In the genomic region with DNA sequence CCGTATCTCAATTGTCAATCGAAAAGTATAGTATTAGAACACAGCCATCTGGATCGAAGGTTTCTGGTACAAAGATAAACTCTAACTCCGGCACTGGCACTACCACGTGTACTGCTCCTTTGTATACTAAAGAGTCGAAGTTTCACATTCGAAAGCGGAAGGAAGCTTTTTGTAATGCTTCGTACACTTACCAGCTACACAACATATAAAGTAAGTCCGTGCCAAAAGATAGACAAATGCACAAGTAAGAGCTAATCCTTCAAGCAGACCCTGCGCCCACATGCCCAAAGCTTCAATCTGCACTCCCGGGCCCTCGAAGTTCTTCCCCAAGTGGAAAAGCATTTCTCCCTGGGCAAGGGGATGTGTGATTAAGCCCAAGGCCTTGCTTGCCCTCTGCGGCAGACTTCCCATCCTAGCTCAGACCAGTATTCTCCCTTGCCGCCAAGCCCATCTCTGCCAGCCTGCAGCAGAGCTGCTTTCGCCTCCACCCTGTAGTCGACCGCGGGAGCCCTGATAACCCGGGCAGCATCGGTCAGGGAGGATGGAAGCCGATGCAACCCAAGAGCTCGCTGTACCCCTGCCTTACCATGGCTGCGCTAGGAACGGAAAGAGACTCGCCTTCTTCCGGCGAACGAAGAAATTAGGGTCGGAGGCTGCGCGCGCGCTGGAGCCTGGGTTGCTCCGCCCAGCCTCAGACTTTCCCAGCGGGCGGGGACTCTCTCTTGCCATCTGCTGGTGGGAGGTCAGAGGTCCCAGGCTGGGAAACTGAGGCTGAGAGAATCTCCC, we compare ENCODE assay signal across 8 mouse cellular contexts. TPM values are rescaled to one million over a fixed set of nuclear protein-coding genes. Genes with fewer than 3 reads are reported as not detected.
DNase-seq lines count a peak whose midpoint lies in the region; ATAC-seq and TF ChIP-seq lines count a peak whose summit lies in the region.

Gene Rps4x (minus strand): TSS at position 683 of the 786 bp plus-strand sequence.

- peaks cover 6% of the 10 kb centered on the region; the same call in 1 of the 2 replicates for H3K27me3 ChIP-seq in G1E (ENCODE audit: insufficient read depth, low read length)
- H3K27me3 ChIP-seq in forebrain, embryonic 16.5 days (replicated peaks; ENCODE audit: control insufficient read depth, insufficient read depth, low read length), result no peaks in the 10 kb centered on the region
- no peaks in the 10 kb centered on the region for H3K27me3 ChIP-seq in neural tube, embryonic 14.5 days (ENCODE audit: control insufficient read depth, insufficient read depth, low read length)
- H3K27me3 ChIP-seq in testis, adult 2 months (ENCODE audit: control insufficient read depth, insufficient read depth, low read length), result no peaks in the 10 kb centered on the region

- peak; percentile 35; the same call in 1 of the 2 replicates for TF ChIP-seq POLR2A in testis, adult 2 months (IDR thresholded peaks at IDR 0.05; ENCODE audit: control insufficient read depth, low read depth, low read length)

- peak within 1 kb of the TSS; percentile 74 for H3K4me2 ChIP-seq in forebrain, embryonic 16.5 days (ENCODE audit: low read length)
- peak within 1 kb of the TSS; percentile 63 for H3K4me2 ChIP-seq in neural tube, embryonic 14.5 days (ENCODE audit: low read depth, low read length)

- ATAC-seq in G1E (ENCODE audit: extremely low read depth, insufficient number of reproducible peaks, low FRiP score, poor library complexity, severe bottlenecking), result peak; percentile 81
- peak; percentile 96 for ATAC-seq in forebrain, embryonic 16.5 days
- peak; percentile 95 for ATAC-seq in neural tube, embryonic 14.5 days (ENCODE audit: low read depth)

- H3K27ac ChIP-seq in forebrain, embryonic 16.5 days (ENCODE audit: low read length), result peak within 1 kb of the TSS; percentile 84
- peak within 1 kb of the TSS; percentile 77 for H3K27ac ChIP-seq in neural tube, embryonic 14.5 days (ENCODE audit: low read depth, low read length)
- H3K27ac ChIP-seq in testis, adult 2 months (ENCODE audit: control insufficient read depth, insufficient read depth, low read depth, low read length), result 0 out of 2 replicates have a peak within 1 kb of the TSS, but pooled peaks have one; percentile 7

- peak; percentile 23 for DNase-seq in G1E (ENCODE audit: low spot score)
- peak; percentile 73 to 74 for DNase-seq in cerebellum, adult 18-20 months
- DNase-seq in heart, postnatal 25 days (ENCODE audit: low spot score), result peak; percentile 59
- DNase-seq in layer of hippocampus, adult 18-20 months (ENCODE audit: low spot score in 2 of 2), result peak; percentile 71 to 81
- DNase-seq in lung, adult 18-20 months, result peak; percentile 80 to 82

- peaks cover 38% of the 10 kb centered on the region for H3K36me3 ChIP-seq in G1E (replicated peaks)
- no peaks in the 10 kb centered on the region for H3K36me3 ChIP-seq in forebrain, embryonic 16.5 days (ENCODE audit: control insufficient read depth, insufficient read depth)
- H3K36me3 ChIP-seq in neural tube, embryonic 14.5 days (ENCODE audit: control insufficient read depth, insufficient read depth, low read length), result no peaks in the 10 kb centered on the region
- H3K36me3 ChIP-seq in testis, adult 2 months (ENCODE audit: control insufficient read depth, insufficient read depth, low read length), result no peaks in the 10 kb centered on the region

- peak within 1 kb of the TSS; percentile 75 for H3K9ac ChIP-seq in forebrain, embryonic 16.5 days (replicated peaks; ENCODE audit: low read depth, low read length)
- H3K9ac ChIP-seq in neural tube, embryonic 14.5 days (replicated peaks; ENCODE audit: low read depth, low read length), result peak within 1 kb of the TSS; percentile 57

- H3K9me3 ChIP-seq in G1E (replicated peaks), result no peaks in the 10 kb centered on the region
- no peaks in the 10 kb centered on the region for H3K9me3 ChIP-seq in forebrain, embryonic 16.5 days (ENCODE audit: control insufficient read depth, low read length)
- no peaks in the 10 kb centered on the region for H3K9me3 ChIP-seq in neural tube, embryonic 14.5 days (ENCODE audit: control insufficient read depth, low read length)

- H3K4me3 ChIP-seq in G1E (ENCODE audit: low read depth, low read length), result peak within 1 kb of the TSS; percentile 80
- peak within 1 kb of the TSS; percentile 60 for H3K4me3 ChIP-seq in forebrain, embryonic 16.5 days (replicated peaks; ENCODE audit: low read length)
- H3K4me3 ChIP-seq in neural tube, embryonic 14.5 days (ENCODE audit: low read depth, low read length), result peak within 1 kb of the TSS; percentile 53
- H3K4me3 ChIP-seq in testis, adult 2 months (ENCODE audit: control insufficient read depth, low read depth, low read length), result peak within 1 kb of the TSS; percentile 79

- WGBS in forebrain, embryonic 16.5 days, result 22% methylated on average over 37 of the region's 37 CpGs
- 12% methylated on average over 37 of the region's 37 CpGs for WGBS in neural tube, embryonic 14.5 days

- peaks cover 10% of the 10 kb centered on the region for H3K4me1 ChIP-seq in G1E (ENCODE audit: insufficient read depth, low read depth, low read length)
- peaks cover 17% of the 10 kb centered on the region for H3K4me1 ChIP-seq in forebrain, embryonic 16.5 days (replicated peaks; ENCODE audit: control insufficient read depth, insufficient read depth, low read length)
- H3K4me1 ChIP-seq in neural tube, embryonic 14.5 days (ENCODE audit: control insufficient read depth, insufficient read depth, low read length), result peaks cover 11% of the 10 kb centered on the region
- H3K4me1 ChIP-seq in testis, adult 2 months (ENCODE audit: control insufficient read depth, insufficient read depth, low read length), result peaks cover 3% of the 10 kb centered on the region

- peak; percentile 13; the same call in 1 of the 2 replicates for TF ChIP-seq CTCF in G1E (IDR thresholded peaks at IDR 0.05; ENCODE audit: low read depth, low read length)
- no peak for TF ChIP-seq CTCF in testis, adult 2 months (IDR thresholded peaks at IDR 0.05; ENCODE audit: control insufficient read depth, insufficient read depth, insufficient replicate concordance, low read depth, low read length)

- intact Hi-C loops in heart, postnatal 25 days (cut with DNase I), result loop anchor here (2.0 to 10.0 kb wide), 3 partner anchors 30 to 234 kb away; no protein-coding TSS in a partner anchor

RNA-seq across cellular contexts. Expression of gene Rps4x, which starts in this region (rescaled TPM):
- total RNA-seq in G1E (2014; fragmentation: Nextera tagmentation) (991 and 1,040 TPM in 2 replicates), G1E (2017) (2,960 and 3,116 TPM in 2 replicates)
- polyA plus RNA-seq in G1E (2012), result 161 and 175 TPM in 2 replicates
- polyA plus RNA-seq in forebrain, embryonic 16.5 days (2015; fragmentation: Nextera tagmentation; extraction: Ambion mirVana), result 436 and 450 TPM in 2 replicates
- 100 to 1,000 TPM; 601 to 672 TPM for total RNA-seq in heart, postnatal 25 days (2021)
- total RNA-seq in layer of hippocampus, adult 18-20 months (2021), result 100 to 1,000 TPM; 433 to 518 TPM
- polyA plus RNA-seq in neural tube, embryonic 14.5 days (2014; fragmentation: Nextera tagmentation; extraction: Ambion mirVana), result 390 and 436 TPM in 2 replicates
- polyA plus RNA-seq in testis, adult 2 months (2012; rRNA removed), result 27.2 and 39.7 TPM in 2 replicates

Comparison
In these comparisons a context has a peak if more than half of its experiments do, and no peak if none do; other contexts are left out.
1. Peak in every context shown above with its lines: DNase-seq, ATAC-seq, H3K4me3 ChIP-seq and H3K27ac ChIP-seq.
2. DNase-seq: peak in every context shown above with its lines; median percentile 81 in lung, adult 18-20 months; 76 in layer of hippocampus, adult 18-20 months; 74 in cerebellum, adult 18-20 months; 59 in heart, postnatal 25 days; 23 in G1E.
3. H3K27ac ChIP-seq: peak in every context shown above with its lines; median percentile 84 in forebrain, embryonic 16.5 days; 77 in neural tube, embryonic 14.5 days; 7 in testis, adult 2 months.